Mouse (Mus musculus) monocyte, adult 2 months (primary cell): Measurements from ENCODE around the gene Mmp23.
"Not testable (repeated sequence)": the region's sequence is repeated elsewhere in the genome, so short reads cannot be mapped to it uniquely, and the experiment has no call there.

Source experiments
- DNase-seq, 2 experiments: peaks; one replicate each; pipeline ENCODE4 v3.0.0; 2022; ENCODE audit warnings: low spot score in 2 of 2, low read depth in 1 of 2

Gene Mmp23

DNA sequence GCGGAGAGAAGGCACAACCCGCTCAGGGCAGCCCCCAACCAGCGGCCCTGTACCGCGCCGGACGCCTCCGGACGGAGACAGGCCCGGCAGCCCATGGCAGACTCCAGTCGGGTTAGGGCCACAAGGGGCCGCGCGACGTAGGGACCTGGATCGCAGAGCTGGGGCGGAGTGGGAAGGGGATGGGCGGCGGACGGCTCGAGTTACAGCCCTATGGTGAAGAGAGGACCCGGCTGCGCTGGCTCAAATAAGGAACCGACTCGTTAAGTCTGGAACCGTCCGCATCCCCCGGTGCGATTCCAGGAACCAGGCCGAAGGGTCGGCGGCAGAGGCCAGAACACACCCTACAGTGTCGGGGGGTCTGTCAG, at the start of gene Mmp23:
Gene Mmp23 (minus strand): TSS at position 299 of the 365 bp plus-strand sequence.
- no peak for DNase-seq

DNA sequence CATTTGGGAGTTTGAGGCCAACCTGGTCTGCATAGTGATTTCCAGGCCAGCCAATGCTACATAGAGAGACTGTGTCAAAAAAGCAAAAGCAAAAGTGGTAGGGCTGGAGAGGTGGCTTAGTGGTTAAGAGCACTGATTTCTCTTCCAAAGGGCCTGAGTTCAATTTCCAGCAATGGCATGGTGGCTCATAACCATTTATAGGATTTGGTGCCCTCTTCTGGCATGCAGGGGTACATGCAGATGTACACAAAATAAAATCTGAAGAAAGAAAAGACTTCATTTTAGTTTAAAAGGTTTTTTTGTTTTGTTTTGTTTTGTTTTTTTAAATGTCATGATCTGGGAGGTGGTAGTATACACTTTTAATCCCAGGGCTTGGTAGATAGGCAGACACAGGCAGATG, 47.2 kb upstream of the Mmp23 start:
- DNase-seq = no peak

DNA sequence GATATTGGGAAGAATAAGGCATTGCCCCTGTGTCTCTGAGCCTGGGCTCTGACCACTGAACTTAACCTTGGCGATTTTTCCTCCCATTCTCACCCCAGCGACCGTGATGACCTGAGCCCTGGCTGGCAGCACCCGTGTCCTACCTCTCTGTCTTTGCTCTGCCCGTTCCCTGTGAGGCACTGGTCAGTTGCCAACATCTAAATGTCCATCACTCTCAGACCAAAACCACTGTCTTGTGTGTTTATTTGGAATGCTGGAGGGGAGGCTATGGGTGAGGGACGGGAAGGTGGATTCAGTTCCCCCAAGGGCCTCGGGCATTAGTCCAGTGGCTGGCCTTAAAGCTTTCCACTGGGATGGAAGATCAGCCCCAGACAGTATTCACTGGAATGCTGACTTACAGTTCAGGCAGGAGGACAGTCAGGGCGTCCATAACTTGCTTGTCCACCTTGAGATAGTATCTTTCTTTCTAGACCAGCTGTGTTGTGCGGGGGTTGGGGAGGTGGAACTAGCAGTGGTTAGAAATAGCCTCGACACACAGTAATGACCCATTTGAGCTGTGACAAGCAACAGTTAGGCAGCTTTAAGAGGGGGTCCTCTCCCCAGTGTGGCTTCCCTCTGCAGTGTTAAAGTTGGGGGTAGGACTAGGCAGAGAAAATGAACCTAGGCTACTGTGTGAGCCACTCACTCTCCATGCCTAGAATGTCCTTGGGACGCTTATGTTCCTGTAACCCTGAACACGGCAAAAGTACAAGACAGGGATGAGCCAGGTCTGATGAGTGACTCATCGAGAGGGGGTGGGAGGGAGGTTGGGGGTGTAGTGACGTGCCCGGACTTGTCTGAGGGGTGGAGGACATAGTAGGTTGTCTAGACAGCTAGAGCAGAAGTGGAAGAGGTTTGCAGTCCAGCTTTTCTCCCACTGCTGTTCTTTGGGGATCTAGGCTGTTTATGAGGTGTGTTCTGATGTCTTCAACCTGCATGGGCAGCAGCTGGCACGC, 43.4 kb upstream of the Mmp23 start:
- no peak for DNase-seq

DNA sequence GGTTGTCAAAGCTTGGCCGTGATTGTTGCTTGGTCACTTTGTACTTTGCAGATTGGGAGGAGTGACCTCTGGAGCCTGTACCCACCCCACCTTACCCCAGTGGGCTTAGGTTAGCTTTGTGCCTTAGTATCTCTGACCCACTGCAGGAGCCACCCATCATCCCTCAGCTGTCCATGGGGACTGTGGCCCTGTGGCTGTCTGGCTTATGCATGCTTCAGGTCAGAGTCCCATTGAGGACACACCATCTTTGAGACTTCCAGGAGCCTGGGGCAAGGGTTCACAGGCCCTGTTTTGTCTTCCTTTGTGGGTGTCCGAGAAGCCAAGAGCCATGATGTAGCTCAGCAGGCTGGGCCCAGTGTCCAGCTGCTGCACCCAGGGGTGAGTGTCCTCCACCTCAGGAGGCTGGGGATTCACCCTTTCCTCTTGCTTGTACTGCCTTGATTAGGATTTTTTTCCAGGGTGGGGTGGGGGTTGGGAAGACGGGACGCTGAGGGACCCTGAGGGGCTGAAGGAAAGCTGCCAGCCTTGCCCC, 42.4 kb upstream of the Mmp23 start:
- DNase-seq = no peak

DNA sequence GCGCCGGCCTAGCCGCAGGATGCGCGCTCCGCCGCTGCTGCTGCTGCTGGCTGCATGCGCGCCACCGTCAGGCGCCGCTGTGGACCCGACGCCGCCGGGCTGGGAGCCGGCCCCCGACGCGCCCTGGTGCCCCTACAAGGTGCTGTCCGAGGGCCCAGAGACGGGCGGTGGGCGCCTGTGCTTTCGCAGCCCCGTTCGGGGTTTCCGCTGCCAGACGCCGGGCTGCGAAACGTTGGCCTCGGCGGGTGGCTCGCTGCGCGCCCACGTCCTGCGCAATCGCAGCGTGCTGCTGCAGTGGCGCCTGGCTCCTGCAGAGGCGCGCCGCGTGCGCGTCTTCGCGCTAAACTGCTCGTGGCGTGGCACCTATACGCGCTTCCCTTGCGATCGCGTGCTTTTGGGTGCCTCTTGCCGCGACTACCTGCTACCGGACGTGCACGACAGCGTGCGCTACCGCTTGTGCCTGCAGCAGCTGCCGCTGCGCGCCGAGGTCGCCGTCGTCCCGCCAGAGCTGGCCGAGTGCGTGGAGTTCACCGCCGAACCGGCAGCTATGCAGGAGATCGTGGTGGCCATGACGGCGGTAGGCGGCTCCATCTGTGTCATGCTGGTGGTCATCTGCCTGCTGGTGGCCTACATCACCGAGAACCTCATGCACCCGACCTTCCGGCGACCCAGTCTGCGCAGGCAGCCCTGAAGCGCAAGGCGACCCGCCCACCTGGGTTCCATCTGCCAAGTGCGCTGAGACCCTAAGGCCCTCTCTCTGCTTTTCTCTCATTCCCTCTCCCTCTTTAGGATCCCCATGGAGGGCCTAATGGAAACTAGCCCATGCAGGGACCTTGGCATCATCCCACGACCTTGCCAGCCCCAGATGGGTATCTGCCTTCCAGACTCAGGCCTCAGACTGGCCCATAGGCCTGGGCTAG, 41.6 kb upstream of the Mmp23 start:
- DNase-seq = peak in 1 of 2 experiments; percentile 51

DNA sequence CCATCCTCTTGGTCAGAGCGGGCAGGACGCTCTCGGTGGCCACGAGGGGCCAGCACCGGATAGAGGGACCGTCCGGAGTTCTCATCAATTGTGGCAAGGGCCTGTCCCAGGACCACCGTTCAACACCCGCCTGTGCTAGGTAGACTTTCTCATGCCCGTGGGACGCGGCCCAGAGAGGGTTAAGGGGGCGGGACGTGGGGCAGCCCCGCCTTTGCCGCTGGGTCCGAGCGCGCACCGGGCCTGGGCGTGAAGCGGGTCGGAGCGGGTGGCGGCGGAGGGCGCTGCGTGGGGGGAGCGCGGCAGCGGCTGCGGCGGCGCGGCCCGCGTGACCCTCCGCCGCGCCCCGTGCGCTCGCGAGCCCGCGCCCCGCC, 40.9 kb upstream of the Mmp23 start, which contains the start of gene Fndc10:
Gene Fndc10 (plus strand): TSS at position 232 of the 371 bp plus-strand sequence.
- no peak for DNase-seq

DNA sequence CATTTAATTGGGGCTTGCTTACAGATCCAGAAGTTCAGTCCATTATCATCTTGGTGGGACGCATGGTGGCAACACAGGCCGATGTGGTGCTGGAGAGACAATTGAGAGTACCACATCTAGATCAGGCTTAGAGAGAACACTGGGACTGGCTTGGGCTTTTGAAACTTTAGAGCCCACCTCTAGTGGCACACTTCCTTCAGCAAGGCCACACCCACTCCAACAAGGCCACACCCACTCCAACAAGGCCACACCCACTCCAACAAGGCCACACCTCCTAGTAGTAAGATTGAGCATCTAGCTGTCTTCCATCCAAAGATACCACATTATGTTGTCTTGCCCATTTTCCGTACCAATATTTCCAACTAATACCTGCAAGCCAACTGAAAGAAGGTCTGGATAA, 39.2 kb upstream of the Mmp23 start:
- no peak for DNase-seq

DNA sequence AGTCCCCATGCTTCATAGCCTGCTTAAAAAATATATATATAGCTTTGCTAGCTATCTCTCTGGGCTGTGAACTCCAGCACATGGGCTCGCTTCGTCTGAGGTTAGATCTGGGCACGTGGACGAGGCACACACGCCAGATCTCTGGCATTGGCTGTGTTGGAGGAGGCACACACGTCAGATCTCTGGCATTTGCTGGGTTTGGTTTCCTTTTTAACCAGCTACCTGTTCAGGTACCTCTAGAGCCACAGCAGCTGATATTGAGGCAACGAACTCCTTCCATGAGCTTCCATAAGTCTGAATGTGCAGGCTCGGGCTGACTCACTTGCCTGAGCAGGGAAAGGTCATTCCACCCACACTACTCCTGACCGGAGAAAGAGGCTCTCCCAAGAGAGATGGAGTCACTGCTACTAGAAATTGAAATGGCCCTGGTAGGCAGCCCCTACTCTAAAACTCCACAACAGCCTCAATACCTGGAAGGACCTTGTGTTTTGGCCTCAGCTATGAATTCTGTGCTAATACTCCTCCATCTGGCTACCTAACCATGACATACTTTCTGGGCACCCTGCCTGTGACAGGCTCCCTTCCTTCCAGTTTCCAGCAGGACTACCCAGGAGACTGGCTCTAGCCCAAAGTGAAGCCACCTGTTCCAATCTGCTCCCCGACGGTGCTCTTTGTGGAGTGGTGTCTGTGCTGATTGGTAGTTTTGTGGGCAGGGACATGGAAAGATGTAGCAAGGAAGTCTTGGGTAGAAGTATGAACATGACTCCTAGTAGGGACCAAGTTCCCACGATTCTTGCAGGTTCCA, 37.6 kb upstream of the Mmp23 start:
- no peak for DNase-seq

DNA sequence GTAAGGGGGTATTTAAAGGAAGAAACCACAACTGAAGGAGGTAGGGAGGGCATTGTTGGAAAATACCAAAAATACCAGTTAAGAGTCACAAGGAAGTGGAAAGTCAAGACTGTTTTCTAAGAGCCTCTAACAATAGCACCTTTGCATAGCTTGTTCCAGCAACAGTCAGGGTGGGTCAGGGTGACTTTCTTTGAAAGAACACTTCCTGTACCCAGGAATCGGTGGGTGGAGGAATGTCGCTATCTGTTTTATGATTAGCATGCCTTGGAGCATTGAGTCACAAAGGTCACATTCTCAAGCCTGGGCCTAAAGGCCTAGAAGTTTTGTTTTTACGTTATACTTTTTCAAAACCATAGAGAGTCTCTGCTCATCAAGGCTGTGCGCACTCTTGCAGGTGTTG, 34.6 kb upstream of the Mmp23 start:
- not testable (repeated sequence) for DNase-seq

DNA sequence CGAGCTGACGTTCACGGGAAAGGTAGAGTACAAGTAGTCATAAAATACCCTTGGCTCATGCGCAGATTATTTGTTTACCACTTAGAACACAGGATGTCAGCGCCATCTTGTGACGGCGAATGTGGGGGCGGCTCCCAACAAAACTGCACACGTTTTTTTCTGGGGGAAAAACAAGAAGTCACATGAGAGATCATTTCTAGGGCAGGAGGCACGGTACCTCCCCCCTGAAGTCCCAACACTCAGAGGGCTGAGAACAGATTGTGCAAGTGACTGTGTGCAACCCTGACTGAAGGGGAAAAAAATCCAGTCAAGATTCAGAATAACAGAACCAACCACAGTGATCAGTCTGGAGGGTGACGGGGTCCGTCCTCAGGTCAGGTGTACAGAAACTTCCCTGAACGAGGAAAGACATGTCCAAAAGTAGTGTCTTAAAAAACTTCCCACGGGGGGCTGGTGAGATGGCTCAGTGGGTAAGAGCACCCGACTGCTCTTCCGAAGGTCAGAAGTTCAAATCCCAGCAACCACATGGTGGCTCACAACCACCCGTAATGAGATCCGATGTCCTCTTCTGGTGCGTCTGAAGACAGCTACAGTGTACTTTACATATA, 30.6 kb upstream of the Mmp23 start:
- DNase-seq = not testable (repeated sequence)

DNA sequence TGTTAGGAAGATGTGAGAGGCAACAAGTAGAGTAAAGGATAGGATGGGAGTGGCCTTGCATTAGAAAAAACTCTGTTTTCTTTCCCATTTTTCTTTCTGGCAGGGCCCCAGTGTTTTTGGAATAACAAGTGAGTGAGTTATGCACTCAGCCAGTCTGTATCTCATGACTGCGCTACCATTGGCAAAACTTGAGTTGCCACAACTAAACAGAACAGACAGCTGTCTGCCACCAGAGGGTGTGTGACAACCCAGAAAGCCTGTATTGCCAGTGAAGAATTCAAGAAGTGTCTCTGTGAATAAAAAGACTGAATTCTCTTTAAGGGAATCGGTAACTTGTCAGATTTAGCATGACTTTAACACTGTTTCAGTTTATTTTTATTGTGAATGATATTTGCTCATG, 22.8 kb upstream of the Mmp23 start:
- no peak for DNase-seq

DNA sequence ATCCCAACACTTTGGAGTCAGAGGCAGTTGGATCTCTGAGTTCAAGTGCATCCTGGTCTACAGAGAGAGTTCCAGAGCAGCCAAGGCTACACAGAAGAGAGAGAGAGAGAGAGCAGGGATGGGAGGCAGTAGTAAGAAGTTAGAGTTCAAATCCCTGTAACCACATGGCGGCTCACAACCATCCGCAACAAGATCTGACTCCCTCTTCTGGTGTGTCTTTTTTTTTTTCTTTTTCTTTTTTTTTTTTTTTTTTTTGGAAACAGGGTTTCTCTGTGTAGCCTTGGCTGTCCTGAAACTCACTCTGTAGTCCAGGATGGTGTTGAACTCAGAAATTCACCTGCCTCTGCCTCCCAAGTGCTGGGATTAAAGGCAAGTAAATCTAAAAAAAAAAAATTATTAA, 18.9 kb upstream of the Mmp23 start:
- no peak for DNase-seq

DNA sequence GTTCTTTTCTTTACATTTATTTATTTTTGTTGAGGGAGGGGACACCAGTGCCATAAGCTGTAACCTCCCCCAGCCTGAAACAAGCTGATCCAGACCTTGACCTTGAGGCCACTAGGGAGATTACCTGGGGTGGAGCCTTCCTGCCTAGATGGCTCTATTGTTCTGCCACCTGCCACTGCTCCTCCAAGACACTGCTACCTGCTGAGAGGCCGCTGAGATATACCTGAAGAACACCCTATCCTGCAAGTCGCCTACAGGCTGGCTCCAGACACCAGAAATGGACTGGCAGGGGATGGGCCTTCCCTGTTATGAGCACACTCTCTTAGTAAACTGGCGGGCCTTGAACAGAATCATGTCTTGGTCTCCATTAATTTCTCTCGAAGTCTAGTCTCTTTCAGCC, 17.1 kb upstream of the Mmp23 start:
- not testable (repeated sequence) for DNase-seq

DNA sequence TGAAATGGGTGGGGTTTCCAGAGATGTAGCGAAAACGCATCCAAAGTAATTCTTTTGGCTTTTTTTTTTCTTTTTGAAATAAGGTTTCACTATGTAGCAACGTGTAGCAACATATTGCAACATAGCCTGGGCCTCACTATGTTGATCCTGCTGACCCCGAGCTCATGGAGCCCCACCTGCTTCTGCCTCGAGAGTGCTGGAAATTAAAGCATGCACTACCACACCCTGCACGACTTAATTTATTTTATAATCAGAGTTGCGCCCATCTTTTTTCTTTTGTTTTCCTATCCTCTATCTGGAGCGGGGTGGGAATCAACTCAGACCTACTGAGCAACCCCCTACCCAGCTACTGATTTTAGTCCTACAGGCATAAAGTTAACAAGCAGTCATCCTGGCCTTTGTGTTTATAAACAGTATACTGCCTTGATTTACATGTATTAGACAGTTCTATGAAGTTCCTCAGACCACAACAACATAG, 16.5 kb upstream of the Mmp23 start:
- no peak for DNase-seq

DNA sequence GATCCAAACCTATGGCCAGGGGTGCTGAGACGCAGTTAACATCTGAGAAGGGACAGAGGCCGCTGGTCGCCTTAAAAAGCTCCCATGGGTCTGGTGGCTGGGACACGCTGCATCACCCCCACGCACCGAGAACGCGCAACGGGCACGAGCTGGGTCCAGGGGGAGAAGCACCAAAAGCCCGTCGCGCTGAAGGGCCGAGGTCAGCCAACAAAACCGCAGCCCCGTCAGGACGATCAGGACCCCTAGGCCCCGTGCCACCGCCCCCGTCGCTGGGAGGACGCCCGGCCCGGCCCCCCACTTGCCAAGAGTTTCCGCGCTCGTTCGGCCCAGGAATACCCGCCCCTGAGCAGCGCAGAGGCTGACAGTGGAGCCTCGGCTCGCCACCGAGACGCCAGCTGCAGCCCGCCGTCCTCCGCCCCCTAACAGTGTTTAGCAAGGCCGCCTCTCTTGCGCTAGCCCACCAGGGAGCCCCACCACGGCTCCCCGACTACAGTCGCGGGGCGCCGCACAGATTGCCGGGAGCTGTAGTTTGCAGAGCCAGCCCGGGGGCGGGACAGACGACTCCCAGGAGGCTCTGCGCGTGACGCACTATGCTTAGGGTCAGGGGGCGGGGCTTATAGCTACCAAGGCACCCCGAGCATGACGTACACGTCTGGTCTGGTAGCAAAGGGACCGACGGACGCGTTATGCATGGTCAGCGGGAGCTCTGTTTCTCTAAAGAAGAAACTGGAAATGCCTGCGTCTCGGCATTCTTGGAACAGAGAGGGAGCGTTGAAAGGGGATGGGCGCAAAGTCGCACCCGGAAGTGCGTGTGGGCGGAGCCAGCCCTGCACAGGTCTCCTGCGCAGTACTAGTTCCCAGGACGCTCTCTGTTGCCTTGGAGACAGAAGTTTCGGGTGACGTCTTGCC, 15.8 kb upstream of the Mmp23 start, which contains the start of gene Mib2:
Gene Mib2 (minus strand): TSS at position 510 of the 909 bp plus-strand sequence.
- DNase-seq = peak; percentile 89 to 96

DNA sequence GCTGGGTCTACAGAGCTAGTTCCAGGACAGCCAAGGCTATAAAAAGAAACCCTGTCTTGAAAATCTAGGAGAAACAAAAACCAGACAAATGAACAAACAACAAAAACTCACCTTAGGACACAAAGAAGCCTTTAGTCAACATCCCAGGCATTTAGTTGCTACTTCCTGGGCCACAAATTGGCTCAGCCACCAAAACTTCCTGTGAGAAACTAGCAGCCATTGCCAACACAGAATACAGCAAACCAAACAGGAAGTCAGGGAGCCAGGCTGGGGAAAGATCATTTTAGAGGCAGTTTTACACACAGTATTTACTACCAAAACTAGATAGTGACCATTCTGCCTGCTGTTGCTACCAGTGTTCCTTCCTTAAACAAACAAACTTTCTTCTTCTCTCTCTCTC, 13.7 kb upstream of the Mmp23 start:
- no peak for DNase-seq

DNA sequence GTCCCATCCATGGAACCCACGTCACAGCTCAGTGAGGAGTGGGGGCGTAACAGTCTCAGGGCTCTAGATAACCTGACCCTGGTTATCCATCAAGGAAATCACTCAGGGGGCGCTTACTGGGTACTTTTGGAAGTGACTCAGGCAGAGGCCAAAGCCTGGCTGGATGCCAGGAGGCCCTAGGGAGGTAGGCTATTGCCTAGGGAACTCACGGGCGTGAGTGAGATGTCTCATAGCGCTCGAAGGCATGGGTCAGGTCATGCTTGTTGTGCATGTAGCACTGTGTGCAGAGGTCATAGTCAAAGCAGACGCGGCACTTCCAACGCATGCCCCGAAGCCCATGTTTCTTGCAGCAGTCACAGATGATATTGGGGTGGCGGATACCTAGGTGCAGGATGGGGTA, 7.5 kb upstream of the Mmp23 start:
- DNase-seq = no peak

DNA sequence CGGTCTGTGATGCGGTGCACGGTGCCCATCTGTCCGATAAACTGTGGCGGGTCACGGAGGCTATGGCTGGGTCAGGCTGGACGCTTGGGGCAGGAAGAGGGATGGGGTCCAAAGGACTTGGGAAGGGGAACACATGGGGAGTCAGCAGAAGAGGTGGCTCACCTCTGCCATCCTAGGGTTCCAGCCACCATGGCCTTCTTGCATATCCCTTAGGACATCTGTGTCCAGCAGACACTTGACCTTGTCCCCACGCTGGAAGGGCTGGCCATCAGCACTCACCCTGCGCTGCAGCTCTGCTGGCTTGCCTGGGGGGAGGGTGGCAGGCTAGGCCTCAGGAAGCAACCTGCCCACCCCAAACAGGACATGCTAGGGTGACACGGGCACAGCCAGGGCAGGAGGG, 5.8 kb upstream of the Mmp23 start:
- DNase-seq = no peak

DNA sequence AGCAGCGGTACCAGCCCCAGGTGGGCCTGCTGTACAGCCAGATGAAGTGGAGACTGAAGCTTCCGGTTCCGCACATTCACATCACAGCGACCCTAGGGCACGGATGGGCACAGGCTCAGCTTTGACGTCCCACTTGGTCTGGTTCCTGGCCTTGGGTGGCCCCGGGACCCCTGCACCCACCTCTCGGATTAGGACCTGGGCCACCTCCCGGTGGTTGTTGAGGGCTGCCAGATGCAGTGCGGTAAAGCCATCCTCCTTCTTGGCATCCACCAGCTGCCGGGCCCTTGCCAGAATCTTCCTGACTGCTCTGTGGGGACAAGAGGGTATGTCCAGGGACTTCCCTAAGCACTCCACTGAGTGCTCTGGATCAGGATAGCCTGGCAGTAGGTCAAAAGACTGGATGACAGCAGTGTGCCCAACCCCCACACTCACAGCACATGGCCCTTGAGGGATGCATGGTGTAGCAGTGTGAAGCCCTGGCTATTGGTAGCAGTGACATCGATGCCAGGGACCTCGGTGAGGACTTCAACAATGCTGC, 3.1 kb upstream of the Mmp23 start:
- no peak for DNase-seq
